Mouse (Mus musculus): ENCODE measurements around the gene Rmnd1. TPM values are rescaled to one million over a fixed set of nuclear protein-coding genes. Genes with fewer than 3 reads are reported as not detected.

The Rmnd1 gene
- polyA plus RNA-seq, 1 experiment: 30.1 TPM

DNA sequence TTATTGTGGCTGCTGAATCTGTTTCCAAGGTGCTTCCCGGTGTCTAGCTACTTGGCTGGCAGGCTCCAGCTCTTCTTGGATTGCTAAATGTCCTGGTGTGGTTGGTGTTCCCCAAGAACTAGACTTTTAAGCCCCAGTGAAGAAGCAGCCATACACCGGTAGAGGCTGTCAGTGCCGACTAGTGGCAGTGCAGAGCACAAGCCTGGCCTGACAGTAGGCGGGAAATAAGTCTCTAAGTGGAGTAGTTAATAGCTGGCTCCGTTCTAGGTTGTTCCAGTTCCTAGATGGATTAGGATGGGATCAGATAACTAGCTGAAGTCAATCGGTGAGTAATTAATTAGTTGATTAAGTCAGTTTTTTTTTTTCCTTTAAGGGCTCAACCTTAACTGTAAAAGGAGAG lies 40.3 kb downstream of the Rmnd1 start:
- DNase-seq (ENCODE audit: low read depth): peak; percentile 70

DNA sequence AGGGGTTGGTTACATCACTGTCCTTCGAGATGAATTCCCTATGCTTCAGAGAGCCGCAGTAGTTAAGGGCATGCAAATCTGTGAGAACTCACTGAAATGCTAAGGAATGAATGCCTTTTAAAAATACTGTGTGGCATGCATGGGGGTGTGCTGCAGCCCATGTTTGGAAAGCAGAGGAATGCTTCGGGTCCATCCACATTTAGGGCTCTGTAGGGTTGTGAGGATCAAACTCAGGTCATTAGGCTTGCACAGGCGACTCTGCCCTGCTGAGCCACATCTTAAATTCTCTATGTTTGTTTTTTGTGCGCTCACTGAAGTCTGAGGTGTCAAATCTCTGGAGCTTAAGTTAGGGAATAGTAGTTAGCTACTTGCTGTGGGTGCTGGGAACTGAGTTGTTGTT lies 41.1 kb downstream of the Rmnd1 start:
- no peak for DNase-seq (ENCODE audit: low read depth)

DNA sequence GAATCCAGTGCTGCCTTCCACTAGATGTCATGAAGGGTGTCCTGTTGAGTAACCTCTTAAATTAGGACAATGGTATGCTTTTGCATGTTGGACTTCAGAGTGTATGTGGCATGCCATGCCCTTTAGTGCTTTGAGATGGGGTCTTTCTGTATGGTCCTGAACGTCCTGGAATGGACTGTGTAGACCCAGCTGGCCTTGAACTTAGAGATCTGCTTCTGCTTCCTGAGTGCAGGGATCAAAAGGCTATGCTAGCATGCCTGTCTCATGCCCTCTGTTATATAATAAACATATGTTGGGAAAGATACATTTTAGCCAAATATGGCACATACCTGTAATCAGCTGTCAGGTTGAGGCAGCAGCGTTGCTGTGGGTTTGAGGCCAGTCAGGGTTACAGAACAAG lies 41.6 kb downstream of the Rmnd1 start:
- no peak for DNase-seq (ENCODE audit: low read depth)

DNA sequence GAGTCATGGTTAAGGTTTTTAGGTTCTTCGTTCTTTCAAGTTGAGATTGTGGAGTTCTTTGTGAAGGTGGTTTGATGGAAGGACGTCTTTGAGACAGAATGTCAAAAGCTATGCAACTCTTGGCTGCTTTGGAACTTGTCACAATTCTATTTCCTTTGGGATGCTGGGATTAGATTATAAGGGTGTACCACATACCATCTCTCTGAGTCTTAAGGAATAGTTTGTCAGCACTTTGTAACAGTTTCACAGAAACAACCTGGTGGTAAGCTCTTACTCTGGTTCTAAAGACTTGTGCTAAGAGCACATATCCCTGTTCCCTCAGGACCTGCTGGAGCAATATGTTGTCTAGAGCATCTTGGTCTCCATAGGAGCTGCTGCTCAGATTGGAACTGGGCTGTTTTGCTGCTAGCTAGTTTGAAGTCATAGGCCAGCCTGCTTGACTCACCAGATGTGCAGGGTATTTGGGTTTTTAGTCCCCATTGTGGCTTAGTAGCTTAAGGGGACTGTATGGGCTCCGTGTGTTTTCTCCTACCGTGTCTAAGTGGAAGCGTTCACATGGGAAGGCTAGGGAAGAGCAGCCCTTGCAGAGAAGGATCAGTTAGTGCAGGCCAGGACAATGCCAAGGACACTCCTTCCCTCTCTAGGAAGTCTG lies 42.6 kb downstream of the Rmnd1 start:
- no peak for DNase-seq (ENCODE audit: low read depth)

DNA sequence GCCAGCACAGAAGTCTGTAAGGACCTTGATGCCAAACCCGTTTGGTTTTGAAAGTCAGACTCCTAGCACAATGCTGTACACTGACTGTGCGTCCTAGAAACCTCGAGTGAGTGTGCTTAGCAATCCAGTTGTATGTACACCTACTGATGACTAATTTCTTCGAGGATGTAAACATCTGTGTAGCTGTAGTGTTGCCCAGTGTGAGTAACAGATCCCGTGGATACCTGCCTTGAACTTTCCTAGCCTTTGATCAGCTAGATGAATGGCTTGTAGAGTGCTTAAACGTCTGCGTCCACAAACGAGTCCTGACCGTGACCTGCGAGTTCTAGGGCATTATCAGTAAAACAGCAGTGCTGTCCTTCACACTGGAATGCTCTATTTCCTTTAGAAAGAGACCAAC lies 43.2 kb downstream of the Rmnd1 start:
- no peak for DNase-seq (ENCODE audit: low read depth)

DNA sequence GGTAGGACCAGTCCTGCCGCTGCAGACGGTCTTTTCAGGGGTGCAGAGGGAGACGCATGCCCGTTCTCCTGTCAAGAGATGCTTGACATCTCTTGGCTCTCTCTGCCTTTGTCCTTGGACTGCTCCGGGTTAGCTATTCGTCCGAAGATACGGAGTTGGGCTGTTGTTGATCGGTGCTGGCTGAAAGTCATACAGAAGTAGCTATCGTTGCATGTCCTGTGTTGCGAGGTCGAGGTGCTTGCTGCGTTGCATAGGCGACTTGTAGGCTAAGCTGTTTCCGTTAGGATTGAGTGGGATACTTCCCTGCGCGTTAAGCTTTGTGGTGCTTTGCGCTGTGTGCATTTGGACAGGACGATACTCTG lies 43.8 kb downstream of the Rmnd1 start:
- no peak for DNase-seq (ENCODE audit: low read depth)

DNA sequence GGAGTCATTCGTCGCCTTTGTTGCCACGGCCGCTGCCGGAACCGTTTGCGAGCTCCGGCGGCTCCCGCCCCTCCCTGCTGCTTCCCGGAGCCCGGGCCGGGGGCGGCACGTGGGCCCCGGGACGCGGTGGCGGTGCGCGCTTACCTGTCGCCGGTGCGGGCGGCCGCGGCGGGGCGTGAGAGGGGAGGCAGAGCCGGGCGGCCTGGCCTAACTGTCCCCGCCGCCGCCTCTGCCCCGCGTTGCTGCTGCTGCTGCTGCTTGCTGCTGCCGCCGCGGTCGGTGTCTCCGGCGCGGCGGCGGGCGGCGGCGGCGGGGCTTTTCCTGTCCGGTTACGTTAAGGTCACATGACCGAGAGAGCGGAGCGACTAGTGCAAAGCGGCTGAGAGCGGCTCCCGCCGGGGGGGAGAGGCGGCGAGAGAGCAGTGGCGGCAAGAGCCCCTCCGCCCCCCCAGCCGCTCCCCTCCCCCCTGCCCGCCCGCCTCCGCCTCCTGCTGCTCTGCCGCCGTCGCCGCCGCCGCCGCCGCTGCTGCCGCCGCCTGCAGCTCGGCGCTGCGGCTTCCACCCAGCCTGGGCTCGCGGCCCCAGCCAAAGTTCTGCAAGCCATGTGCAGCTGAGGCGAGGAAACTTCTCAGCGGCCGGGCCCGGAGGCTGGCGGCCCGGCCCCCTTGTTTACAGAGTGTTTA lies 44.3 kb downstream of the Rmnd1 start, which contains the start of gene Zbtb2:
Zbtb2 (minus strand) TSS at position 408 of the 683 bp plus-strand sequence.
- no peak for DNase-seq (ENCODE audit: low read depth)

DNA sequence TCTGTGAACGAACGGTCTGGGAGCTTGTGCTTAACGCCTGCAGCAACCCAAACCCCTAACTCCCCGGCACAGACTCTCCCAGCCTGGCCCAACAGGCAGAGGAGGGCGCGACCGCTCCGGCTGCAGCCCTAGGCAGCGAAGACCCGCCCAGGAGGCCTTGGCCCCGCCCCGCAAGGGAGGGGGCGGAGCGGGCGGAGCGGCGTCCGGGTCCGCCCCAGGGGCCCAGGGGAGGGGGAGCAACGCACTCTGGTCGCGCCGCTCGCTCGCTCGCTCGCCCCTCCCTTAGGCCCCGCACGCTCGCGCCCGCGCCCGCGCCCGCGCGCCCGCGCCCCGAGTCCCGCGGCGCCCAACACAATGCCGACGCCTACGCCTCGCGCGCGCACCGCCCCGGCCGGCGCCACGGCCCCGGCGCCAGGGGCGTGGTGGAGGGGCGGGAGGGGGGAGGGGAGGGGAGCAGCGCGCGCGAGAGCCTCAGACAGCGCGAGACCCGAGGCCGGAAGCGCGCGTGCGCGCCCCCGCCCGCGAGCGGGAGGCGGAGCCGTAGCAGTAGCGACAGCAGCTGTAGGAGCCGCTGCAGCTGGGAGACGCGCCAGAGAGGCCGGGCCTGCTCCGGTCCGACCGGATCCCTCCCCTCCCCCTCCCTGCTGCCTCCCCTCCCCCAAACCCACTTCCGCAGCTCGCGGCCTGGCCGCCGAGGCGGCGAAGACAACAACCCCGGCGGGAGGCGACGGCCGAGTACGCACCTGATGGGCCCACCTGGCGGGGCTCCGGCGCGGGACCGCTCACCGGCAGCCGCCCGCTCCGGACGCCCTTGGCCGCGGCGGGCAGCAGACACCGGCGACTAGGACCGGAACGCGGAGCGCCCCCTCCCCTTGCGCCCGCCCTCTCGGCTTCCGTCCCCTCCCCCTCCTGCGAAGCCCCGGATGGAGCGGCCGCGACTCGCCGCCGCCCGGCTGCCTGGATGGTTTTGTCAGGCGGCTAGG lies 45.3 kb downstream of the Rmnd1 start:
- DNase-seq (ENCODE audit: low read depth): no peak

DNA sequence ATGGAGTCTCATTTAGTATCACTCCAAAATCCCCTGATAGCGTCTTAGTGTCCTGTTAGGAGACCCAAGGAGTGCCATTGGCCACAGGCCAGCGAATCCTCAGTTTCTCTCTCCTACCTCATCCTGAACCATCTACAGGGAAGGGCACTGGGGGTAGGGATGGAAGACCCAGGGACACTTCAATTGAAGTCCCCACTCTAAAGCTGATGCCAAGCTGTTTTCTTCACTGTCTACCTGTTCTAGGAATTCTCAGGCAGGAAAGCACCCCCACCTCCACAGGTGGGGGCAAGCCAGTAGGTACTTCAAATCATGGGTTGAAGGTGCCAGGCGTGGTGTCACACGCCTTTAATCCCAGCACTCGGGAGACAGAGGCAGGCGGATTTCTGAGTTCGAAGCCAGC lies 47.9 kb downstream of the Rmnd1 start:
- DNase-seq (ENCODE audit: low read depth): no peak

DNA sequence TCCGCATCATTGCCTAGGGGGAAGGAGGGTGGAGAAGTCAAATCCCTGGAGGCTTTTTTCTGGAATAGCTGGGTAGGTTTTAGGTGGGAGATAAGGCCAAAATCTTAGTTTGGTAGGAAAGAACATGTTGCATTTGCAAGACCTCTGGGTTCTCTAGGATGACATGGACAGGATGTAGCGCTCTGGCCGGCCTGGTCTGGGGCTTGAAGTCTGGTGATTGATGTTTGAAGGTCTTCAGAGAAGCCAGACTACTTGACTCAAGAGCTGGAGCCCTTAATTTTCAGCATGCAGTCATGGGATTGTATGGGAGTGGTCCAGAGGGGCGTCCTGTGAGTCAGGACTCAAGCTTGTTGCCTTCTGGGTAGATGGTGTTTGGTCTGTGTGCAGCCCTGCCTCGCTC lies 51.4 kb downstream of the Rmnd1 start:
- no peak for DNase-seq (ENCODE audit: low read depth)

DNA sequence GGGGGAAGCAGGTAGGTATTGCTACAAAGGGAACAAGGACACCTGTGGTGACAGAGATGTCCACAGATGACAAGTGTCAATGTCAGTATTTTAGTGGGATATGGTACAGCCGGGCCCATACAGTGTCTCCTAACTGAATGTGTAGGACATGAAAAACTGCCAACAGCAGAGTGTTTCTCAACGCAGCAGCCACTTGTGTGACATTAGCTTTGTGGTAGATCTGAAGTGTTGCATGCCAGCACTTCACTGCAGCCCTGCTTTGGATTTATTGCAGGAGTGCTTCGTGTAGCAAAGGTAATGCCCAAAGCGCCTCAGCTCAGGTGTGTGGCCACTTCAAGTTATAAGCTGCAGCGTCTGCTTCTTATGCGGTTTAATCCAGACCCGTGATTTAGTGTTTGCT lies 55.3 kb downstream of the Rmnd1 start:
- no peak for DNase-seq (ENCODE audit: low read depth)

DNA sequence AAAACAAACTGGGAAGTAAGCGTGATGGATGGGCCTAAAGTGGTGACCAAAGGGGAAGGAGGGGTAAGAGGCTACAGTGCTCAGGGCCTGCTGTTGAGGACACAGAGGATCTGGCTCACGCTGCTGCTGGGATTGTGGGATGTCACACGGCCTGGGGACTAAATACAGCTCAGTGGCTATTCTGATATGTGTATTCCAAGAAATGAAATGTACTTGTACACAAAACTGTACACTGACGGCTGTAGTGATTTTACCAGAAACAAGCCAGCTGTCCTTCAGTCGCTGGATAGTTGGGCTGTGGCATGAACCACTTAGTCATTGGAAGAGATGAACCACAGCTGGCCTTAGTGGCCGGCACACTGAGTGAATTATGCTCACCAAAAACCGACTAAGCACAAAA lies 55.7 kb downstream of the Rmnd1 start:
- no peak for DNase-seq (ENCODE audit: low read depth)

DNA sequence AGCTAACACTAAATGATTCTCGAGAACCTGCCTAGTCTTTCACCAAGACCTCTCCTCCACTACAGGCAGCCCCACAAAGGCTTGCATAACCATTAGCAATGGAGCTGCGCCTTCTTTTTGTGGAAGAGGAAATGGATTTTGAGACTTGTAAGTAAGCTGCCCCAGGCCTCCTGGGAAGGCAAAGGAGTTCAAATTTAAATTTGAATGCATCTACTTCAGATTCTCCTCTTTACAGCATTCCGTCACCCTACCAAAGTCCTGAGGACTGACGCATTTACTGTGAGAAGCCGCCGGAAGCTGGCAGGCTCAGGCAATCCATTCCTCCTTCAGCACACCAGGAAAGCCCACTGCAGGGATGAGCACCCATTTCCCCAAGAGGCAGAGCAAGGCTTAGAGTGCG lies 56.9 kb downstream of the Rmnd1 start:
- DNase-seq (ENCODE audit: low read depth): no peak

DNA sequence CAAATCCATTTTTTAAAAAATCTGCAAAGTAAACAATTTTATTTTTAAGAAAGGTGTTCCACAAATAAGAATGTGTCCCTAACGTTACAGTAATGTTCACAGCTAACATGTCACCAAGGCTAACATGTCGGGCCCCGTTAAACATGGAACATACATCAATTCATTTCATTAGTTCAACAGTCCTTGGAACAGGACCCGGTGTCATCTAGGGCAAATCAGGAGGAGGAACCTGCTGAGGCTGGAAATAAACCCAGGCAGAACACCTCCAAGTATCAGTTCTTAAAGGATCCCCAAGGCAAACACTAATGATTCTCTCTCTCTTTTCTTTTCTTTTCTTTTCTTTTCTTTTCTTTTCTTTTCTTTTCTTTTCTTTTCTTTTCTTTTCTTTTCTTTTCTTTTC lies 57.5 kb downstream of the Rmnd1 start:
- DNase-seq (ENCODE audit: low read depth): no peak

DNA sequence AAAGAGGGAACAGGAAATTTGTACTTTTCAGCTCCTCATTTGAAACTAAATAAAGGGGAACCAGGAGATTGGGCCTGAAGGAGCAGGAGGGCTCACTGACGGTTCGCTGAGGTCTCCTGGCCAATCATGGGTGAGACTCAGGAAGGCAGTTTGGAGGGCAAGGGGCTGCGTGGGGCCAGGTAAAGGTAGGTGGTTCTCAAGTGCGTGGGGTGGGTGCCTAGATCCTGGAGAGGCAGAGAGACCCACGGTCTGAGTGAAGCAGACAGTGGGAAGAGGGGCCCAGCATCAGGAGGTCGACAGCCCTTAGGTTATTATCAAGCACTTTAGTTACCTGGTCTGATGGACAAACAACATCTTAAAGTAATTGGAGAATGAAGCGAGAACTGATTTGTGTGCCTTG lies 57.9 kb downstream of the Rmnd1 start:
- no peak for DNase-seq (ENCODE audit: low read depth)

DNA sequence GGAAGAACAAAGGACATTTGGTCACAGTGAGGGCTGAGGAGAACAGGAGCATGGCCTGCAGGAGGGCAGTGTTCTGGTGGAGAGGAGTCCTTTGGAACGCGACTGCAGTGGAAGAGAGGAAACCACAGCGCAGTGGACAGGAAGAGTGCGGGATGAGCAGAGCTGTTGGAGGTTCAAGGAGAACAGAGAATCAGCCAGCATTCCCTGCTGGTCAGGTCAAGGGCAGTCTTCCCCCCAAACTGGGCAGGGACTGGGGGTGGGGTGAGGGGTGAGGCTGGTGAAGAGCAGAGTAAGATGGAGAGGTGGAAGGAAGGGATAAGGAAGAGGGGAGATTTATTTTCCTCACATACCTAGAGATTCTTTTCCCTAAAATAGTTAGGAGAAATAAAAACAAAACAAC lies 58.6 kb downstream of the Rmnd1 start:
- DNase-seq (ENCODE audit: low read depth): no peak

DNA sequence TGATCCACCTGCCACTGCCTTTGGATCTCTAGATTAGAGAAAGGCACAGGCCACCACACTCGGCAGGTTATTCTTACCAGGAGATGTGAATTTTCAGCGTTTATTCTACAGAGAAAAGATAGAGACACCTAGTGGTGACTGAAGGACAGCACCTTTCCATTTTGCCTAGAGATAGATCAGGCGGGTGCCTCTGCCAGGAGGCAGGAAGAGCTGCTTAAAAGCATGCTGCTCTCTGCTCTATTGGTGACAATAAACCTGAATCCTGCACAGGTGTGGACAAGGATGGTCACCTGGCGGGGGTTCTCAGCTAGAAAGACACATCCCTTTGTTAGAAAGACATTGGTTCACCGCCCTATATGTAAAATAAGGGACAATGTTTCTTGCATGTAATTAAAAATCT lies 60.2 kb downstream of the Rmnd1 start:
- no peak for DNase-seq (ENCODE audit: low read depth)

DNA sequence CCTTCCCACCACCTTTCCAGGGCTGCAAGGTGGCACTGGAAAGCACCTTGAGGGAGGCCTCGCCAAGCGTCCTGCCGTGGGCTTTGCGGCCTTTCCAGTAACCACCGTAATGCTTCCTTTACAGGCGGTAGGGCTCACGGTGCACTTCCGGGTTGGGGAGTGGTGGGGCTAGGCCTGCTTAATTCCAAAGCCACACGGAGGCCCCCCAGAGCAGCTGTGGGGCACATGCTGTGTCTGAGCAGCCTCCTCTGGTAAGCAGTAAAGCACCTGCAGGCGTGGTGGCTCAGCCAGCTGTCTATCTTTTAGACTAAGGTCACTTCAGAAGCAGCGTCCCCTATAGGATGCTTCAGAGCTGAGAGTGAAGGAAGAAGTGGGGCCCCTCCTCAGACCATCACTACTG lies 62.1 kb downstream of the Rmnd1 start:
- no peak for DNase-seq (ENCODE audit: low read depth)

DNA sequence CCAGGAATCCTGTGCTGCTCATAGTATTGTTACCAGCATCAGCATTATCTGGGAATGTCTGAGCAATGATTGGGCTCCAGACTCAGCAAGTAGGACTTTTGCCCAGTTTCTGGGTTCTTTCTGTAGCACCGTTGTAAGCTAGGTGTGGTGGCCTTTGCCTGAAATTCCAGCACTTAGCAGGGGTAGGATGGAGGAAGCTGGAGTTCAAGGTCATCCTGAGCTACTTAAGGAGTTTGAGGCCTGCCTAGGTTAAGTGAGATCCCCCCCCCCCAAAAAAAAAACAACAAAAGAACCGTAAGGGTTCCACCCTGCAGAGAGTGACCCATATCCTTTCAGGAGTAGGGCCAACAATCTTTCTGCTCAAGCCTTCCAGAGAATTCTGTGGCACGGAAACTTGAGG lies 67.6 kb downstream of the Rmnd1 start:
- DNase-seq (ENCODE audit: low read depth): no peak

DNA sequence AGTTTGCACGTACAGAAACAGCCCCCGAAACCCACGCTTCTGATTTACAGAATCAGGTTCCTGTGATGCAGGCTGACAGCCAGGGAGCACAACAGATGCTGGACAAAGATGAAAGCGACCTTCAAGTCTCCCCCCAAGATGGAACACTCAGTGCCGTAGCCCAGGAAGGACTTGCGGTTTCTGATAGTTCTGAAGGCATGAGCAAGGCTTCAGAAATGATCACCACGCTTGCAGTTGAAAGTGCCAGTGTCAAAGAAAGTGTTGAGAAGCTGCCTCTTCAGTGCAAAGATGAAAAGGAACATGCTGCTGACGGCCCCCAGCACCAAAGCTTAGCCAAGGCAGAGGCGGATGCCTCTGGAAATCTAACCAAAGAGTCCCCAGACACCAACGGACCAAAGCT lies 74.8 kb downstream of the Rmnd1 start:
- no peak for DNase-seq (ENCODE audit: low read depth)

DNA sequence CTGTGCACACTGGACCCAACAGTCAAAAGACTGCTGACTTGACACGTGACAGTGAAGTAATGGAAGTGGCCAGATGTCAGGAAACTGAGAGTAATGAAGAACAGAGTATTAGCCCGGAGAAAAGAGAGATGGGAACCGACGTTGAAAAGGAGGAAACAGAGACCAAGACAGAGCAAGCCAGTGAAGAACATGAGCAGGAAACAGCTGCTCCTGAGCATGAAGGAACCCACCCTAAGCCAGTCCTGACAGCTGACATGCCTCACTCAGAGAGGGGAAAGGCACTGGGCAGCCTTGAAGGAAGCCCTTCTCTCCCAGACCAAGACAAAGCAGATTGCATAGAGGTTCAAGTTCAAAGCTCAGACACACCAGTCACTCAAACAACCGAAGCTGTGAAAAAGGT lies 75.5 kb downstream of the Rmnd1 start:
- DNase-seq (ENCODE audit: low read depth): no peak

DNA sequence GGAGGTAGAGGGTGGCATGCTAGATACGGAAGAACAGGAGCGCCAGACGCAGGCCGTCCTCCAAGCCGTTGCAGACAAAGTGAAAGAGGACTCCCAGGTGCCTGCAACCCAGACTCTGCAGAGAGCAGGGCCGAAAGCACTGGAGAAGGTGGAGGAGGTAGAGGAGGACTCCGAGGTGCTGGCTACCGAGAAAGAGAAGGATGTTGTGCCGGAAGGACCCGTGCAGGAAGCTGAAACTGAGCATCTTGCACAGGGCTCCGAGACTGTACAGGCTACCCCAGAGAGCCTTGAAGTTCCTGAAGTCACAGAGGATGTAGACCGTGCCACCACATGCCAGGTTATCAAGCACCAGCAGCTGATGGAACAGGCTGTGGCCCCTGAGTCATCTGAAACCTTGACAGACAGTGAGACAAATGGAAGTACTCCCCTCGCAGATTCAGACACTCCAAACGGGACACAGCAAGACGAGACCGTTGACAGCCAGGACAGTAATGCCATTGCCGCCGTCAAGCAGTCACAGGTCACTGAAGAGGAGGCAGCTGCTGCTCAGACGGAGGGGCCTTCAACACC lies 76.2 kb downstream of the Rmnd1 start:
- no peak for DNase-seq (ENCODE audit: low read depth)
